Mouse (Mus musculus): ENCODE measurements around the gene Gm47959.
"Not testable (repeated sequence)": the region's sequence is repeated elsewhere in the genome, so short reads cannot be mapped to it uniquely, and the experiment has no call there.

The Gm47959 gene

GRCm38 (mm10) chr1:83000306-83000705 is at the start of gene Gm47959:
Gene Gm47959 (plus strand): TSS chr1:83000548.
- DNase-seq = not testable (repeated sequence)

DNA sequence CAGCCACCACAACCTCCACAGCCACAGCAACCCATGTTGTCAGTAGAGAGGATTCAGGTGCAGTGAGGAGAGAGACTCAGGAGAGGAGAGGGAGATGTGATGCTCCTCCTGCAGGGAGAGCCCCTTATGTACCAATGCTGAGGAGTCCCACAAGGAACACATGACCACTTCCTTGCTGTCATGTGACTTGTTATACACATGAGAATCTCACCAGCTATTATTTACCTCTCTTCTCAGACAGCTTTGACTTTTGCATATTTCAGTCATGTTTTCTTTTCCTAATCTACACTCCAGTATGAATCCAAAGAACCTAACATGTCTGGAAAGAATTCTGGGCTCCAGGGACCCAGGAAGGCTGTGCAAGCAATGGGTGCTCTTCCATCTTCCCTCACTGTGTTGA is 44.4 kb upstream of the Gm47959 start, which contains the start of gene Gm7544:
TSS of gene Gm7544 (minus strand) at position 101 of the 400 bp plus-strand sequence.
- DNase-seq = not testable (repeated sequence)

- no peak for DNase-seq
Measured at GRCm38 (mm10) chr1:82959870-82960385, 40.4 kb upstream of the Gm47959 start, which contains the start of gene Gm47955. Gene Gm47955 (plus strand): TSS chr1:82960286.

- DNase-seq = no peak
Measured at GRCm38 (mm10) chr1:82966413-82966812, 33.9 kb upstream of the Gm47959 start.

DNA sequence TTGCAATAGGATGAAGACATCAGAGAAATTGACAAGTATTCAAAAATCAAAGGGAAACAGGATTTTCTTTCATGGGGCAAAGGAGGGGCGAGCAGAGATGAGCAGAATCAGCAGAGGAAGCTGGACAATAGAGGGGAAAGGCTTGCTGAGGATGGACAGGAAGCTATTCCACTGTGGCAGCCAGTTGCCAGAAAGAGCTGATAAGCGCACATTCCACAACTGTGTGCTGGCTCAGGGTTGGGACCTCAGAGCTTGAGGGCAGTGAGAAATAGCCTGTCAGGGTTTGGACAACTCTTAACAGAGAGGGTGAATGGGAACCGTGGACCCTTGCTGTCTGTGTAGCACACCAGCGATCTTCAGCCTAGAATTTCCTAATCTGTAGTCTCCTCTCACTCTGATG is 28.3 kb upstream of the Gm47959 start:
- no peak for DNase-seq

- DNase-seq = no peak
Measured at GRCm38 (mm10) chr1:82973244-82973643, 27.1 kb upstream of the Gm47959 start.

DNA sequence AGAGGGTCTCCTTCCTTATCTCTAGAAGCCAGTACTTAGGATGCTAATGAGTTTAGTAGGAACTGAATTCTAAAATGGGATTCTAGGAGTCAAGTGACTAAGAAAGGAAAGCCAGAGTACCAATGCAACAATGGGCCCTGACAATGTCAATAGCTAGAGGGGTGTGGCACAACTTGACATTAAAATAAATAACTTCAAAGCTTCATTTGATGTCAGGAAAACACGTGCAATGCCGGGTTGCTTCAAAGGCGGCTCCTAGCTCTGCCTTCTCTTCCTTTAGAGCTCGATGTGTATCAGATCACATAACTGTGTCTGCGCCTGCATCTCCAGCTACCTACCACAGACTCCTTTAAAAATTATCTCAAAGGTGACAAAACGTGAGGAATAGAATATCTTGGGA is 26.4 kb upstream of the Gm47959 start:
- no peak for DNase-seq

GRCm38 (mm10) chr1:82974342-82974741 is 26.0 kb upstream of the Gm47959 start:
- no peak for DNase-seq

- no peak for DNase-seq
Measured at GRCm38 (mm10) chr1:82975750-82976149, 24.6 kb upstream of the Gm47959 start.

DNA sequence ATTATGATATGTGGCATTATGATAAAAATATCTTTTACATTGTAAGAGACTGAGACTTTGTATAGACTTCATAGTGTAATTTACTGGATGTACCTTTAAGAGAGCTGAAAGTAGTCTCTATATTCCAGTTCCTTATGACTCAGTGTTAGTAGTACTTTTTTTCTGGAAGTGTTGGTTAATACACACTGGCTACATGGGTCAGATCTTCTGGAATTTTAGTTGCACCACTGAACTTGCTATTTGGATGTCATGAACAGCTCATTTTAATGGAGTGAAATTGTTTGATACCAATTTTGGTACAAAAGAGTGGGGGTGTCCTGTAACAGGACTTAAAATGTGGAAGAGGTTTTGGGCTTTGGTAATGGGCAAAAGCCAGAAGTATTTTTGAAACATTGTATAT is 22.5 kb upstream of the Gm47959 start:
- no peak for DNase-seq

DNA sequence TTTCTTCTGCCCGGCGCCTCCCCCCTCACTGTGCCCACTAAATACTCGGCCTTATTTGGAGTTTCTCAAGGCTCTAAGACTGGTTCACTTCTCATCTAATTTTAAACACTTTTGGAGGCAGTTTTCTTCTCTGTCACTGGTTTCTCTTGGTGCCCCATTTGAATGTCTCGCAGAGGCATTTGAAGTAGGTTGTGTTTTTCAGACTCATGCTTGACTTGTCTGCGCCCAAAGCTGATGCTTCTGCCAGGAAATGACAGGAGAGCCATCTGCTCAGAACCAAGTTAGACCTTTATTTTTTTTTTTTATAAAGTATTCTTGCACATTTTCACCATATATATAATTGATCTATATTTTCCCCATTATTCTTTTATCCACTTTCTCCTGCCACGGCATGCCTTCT is 13.6 kb upstream of the Gm47959 start:
- DNase-seq = no peak

- no peak for DNase-seq
Measured at GRCm38 (mm10) chr1:82987530-82988198, 12.7 kb upstream of the Gm47959 start.

- no peak for DNase-seq
Measured at GRCm38 (mm10) chr1:82991062-82991461, 9.3 kb upstream of the Gm47959 start.

- DNase-seq = no peak
Measured at GRCm38 (mm10) chr1:82991596-82991995, 8.8 kb upstream of the Gm47959 start.

DNA sequence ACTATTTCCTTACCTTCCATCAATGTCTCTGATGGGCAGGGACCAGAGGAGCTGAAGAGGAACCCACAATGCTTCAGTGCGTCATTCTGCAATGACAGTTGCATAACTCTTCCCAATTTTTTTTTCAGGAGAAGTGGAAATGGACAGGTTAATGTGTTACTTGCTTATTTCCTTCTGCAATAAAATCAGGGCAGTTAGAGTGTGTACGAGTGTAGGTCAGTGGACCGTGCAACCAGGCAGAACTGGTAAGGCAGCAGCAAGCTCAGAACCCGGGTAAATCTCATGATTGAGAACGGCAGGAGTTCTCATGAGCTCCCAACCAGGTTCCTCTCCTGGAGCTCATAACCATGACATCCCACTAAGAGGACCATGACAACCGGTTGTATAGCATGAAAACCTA is 8.3 kb upstream of the Gm47959 start:
- DNase-seq = no peak

GRCm38 (mm10) chr1:82993947-82994346 is 6.4 kb upstream of the Gm47959 start:
- DNase-seq = no peak

DNA sequence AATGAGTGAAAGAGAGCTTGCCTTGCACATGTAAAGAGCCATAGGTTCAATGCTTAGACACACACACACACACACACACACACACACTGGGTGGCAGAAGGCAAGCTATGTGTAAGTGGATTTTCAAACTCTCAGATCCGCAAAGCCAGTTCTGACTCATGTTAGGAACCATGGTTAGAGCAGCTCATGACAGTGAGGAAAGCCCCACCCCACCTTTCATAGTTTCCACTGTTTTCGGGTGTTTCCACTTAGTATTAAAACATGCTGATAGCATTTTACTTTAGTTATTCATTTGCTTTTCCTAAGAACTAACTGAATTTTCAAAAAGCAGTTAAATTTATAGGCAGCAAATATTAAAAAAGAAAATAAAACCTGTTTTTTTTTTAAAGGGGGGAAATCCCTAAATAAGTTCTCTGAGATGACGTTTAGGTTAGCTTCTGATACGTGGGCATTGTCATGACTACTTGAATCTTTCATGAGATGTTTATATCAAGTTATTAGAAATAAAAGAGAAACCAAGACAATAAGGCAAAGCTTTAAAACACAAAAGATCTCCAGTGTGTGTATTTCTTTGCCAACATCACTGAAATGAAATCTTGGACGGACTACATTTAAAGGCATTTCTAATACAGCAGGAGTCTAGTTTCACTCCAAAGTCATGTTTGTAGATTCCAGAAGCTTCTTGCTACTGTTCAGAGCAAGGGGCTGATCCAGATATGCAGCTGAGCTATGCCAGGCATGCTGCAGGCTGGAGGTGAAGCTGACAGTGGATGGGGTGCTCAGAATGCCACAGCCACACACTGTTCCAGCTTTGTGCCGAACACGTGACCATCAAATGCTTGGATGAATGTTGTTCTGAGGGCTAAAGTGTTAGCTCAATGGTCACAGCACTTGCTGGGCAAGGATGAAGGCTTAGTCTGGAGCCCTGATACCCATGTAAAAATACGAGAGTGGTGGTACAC is 6.2 kb downstream of the Gm47959 start:
- no peak for DNase-seq

GRCm38 (mm10) chr1:83007471-83007870 is 7.1 kb downstream of the Gm47959 start:
- DNase-seq = no peak

DNA sequence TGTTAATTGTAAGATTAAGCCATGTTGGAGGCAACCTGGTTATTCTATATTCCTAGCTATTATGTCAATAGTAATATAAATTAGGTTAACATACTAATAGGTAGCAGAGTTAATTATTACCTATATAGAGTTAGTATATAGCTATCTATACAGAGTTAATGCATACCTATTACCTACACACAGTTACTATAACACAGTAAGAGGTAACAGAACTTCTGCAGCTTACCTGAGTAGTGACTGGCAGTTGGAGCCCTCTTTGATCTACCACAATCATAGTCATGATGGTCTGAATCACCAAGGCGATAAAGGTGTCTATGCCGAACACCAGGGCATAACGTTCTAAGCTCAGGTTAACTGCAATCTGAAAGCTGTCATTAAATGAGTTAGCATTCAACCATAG is 14.1 kb downstream of the Gm47959 start:
- no peak for DNase-seq

- DNase-seq = no peak
Measured at GRCm38 (mm10) chr1:83015329-83015879, 15.1 kb downstream of the Gm47959 start.

DNA sequence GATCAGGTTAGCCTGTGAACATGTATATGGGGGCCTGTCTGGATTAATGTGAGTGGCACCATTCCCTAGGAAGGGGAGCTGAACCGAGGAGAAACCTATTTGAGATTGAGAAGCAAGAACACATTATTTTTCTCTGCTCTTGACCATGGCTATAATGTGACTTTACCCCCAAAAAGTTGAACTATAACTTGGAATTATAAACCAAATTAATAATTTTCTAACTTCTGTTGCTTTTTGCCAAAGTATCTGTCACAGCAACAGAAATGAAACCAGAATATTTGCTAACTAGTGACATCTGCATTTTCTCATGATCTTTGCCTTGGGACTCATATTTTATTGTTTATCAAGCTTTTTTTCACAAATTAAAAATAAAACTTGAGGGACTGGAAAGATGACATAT is 16.2 kb downstream of the Gm47959 start:
- no peak for DNase-seq

DNA sequence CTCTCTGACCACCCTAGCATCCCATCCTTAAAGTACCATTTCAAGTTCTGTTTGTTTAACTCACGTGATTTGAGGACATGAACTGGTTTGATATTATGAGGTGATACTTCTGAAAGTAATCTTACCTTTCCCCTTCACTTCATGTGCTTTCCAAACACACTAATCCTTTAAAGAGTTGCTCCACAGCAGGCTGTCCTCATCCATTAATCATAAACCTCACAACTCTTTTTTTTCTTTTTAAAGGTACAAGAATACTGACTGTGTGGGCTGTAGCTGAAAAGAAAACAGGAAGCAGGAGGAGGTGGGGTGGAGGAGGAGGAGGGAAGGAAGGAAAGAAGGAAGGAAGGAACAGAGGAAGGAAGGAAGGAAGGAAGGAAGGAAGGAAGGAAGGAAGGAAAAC is 31.6 kb downstream of the Gm47959 start:
- no peak for DNase-seq

- no peak for DNase-seq
Measured at GRCm38 (mm10) chr1:83032508-83032907, 32.2 kb downstream of the Gm47959 start.
